Mouse (Mus musculus): ENCODE results near the gene Strada. TPM values are rescaled to one million over a fixed set of nuclear protein-coding genes. Genes with fewer than 3 reads are reported as not detected.

Strada gene
- polyA plus RNA-seq (2017; shearing (Covaris generic)), result 35.7 TPM

GRCm38 (mm10) chr11:106202123-106202465 is at the start of gene Strada:
Gene Strada, minus strand, starts transcription at chr11:106202168.

GRCm38 (mm10) chr11:106216730-106217490 is 14.9 kb upstream of the Strada start, which contains the start of gene Ddx42:
Gene Ddx42, plus strand, starts transcription at chr11:106216926.

GRCm38 (mm10) chr11:106215927-106216729 is 14.2 kb upstream of the Strada start, which contains the start of gene Ccdc47:
Gene Ccdc47, minus strand, starts transcription at chr11:106216344.

GRCm38 (mm10) chr11:106160841-106161721 is 40.9 kb downstream of the Strada start, which contains the start of the genes Gm10840 and Limd2:
Gene Gm10840, plus strand, starts transcription at chr11:106160850.
Gene Limd2, minus strand, starts transcription at chr11:106160860.

Other genes starting within 250 kb of the Strada start
- gene Cyb561, start 248.8 kb downstream of the Strada start, polyA plus RNA-seq (2017; shearing (Covaris generic)), result 1.4 TPM
- not detected for gene Ace, start 234.2 kb downstream of the Strada start, polyA plus RNA-seq (2017; shearing (Covaris generic))
- gene Ace3, start 207.5 kb downstream of the Strada start, polyA plus RNA-seq (2017; shearing (Covaris generic)), result not detected
- 0.21 TPM for gene Kcnh6, start 194.0 kb downstream of the Strada start, polyA plus RNA-seq (2017; shearing (Covaris generic))
- gene Dcaf7, start 165.3 kb downstream of the Strada start, polyA plus RNA-seq (2017; shearing (Covaris generic)), result 109 TPM
- gene Taco1, start 136.1 kb downstream of the Strada start, polyA plus RNA-seq (2017; shearing (Covaris generic)), result 17.1 TPM
- gene Map3k3, start 117.6 kb downstream of the Strada start, polyA plus RNA-seq (2017; shearing (Covaris generic)), result 11.7 TPM
- 1.0 TPM for gene Gm10840, start 41.3 kb downstream of the Strada start, polyA plus RNA-seq (2017; shearing (Covaris generic))
- gene Limd2, start 41.3 kb downstream of the Strada start, polyA plus RNA-seq (2017; shearing (Covaris generic)), result 842 TPM
- gene Ccdc47, start 14.2 kb upstream of the Strada start, polyA plus RNA-seq (2017; shearing (Covaris generic)), result 123 TPM
- gene Ddx42, start 14.8 kb upstream of the Strada start, polyA plus RNA-seq (2017; shearing (Covaris generic)), result 74.9 TPM
- gene Ftsj3, start 53.9 kb upstream of the Strada start, polyA plus RNA-seq (2017; shearing (Covaris generic)), result 76.7 TPM
- gene Psmc5, start 54.0 kb upstream of the Strada start, polyA plus RNA-seq (2017; shearing (Covaris generic)), result 195 TPM
- 12.8 TPM for gene Smarcd2, start 70.8 kb upstream of the Strada start, polyA plus RNA-seq (2017; shearing (Covaris generic))
- 0.33 TPM for gene Tcam1, start 74.5 kb upstream of the Strada start, polyA plus RNA-seq (2017; shearing (Covaris generic))
- not detected for gene Gh, start 99.7 kb upstream of the Strada start, polyA plus RNA-seq (2017; shearing (Covaris generic))
- gene Cd79b, start 112.6 kb upstream of the Strada start, polyA plus RNA-seq (2017; shearing (Covaris generic)), result 48.7 TPM
- 0.04 TPM for gene Scn4a, start 151.1 kb upstream of the Strada start, polyA plus RNA-seq (2017; shearing (Covaris generic))
- gene Prr29, start 163.3 kb upstream of the Strada start, polyA plus RNA-seq (2017; shearing (Covaris generic)), result not detected
- gene Icam2, start 185.9 kb upstream of the Strada start, polyA plus RNA-seq (2017; shearing (Covaris generic)), result 108 TPM